Mouse (Mus musculus) heart, embryonic 14.5 days (tissue): ENCODE results near the gene Emc1. TPM values are rescaled to one million over a fixed set of nuclear protein-coding genes. Genes with fewer than 3 reads are reported as not detected.

Experiments used
- ATAC-seq: fragments of 200-750 bp; cut with Nextera tagmentation; 2 replicates; pipeline ENCODE4 v1.8.0; 2017; ENCODE audit warnings: low read depth, moderate TSS enrichment; ENCODE audit not compliant: insufficient number of reproducible peaks, insufficient read depth, low FRiP score
- H3K27ac ChIP-seq, 2 experiments: fragments of 200-500 bp in 1 of 2; fragments of 300-500 bp in 1 of 2; sonication (generic) in 1 of 2; replicated peaks in 1 of 2; 2 replicates each; pipeline ENCODE4 v1.5.1; 2012 to 2014; ENCODE audit warnings: low read depth in 2 of 2, low read length in 2 of 2, control low read depth in 1 of 2, mild to moderate bottlenecking in 1 of 2, mixed read lengths in 1 of 2; ENCODE audit not compliant: control insufficient read depth in 1 of 2, insufficient read depth in 1 of 2
- H3K27me3 ChIP-seq: fragments of 300-500 bp; sonication (generic); 2 replicates; pipeline ENCODE4 v1.6.1; 2014; ENCODE audit warnings: mild to moderate bottlenecking, low read length, control low read depth; ENCODE audit not compliant: control insufficient read depth, insufficient read depth
- H3K36me3 ChIP-seq: fragments of 300-500 bp; sonication (generic); 2 replicates; pipeline ENCODE4 v1.6.1; 2014; ENCODE audit warnings: mild to moderate bottlenecking, control low read depth, low read length, mixed read lengths; ENCODE audit not compliant: control insufficient read depth, insufficient read depth
- H3K4me1 ChIP-seq, 2 experiments: fragments of 200-500 bp in 1 of 2; fragments of 300-500 bp in 1 of 2; sonication (generic) in 1 of 2; 2 replicates each; pipeline ENCODE4 v1.6.1; 2012 to 2014; ENCODE audit warnings: low read length in 2 of 2, control low read depth in 1 of 2, mixed read lengths in 1 of 2; ENCODE audit not compliant: control insufficient read depth in 2 of 2, insufficient read depth in 2 of 2
- H3K4me2 ChIP-seq: fragments of 300-500 bp; sonication (generic); 2 replicates; pipeline ENCODE4 v1.6.1; 2014; ENCODE audit warnings: mild to moderate bottlenecking, low read length
- H3K4me3 ChIP-seq, 2 experiments: fragments of 200-500 bp in 1 of 2; fragments of 300-500 bp in 1 of 2; sonication (generic) in 1 of 2; 2 replicates each; pipeline ENCODE4 v1.5.1; 2012 to 2014; ENCODE audit warnings: low read length in 2 of 2, mild to moderate bottlenecking in 2 of 2, control low read depth in 1 of 2, low read depth in 1 of 2, moderate library complexity in 1 of 2; ENCODE audit not compliant: control insufficient read depth in 1 of 2, insufficient read depth in 1 of 2
- H3K9ac ChIP-seq: fragments of 300-500 bp; sonication (generic); 2 replicates; pipeline ENCODE4 v1.6.1; 2014; ENCODE audit warnings: mild to moderate bottlenecking, low read length
- H3K9me3 ChIP-seq: fragments of 300-500 bp; sonication (generic); 2 replicates; pipeline ENCODE4 v1.6.1; 2016; ENCODE audit warnings: low read length, control low read depth; ENCODE audit not compliant: control insufficient read depth
- WGBS: fragments of 180-500 bp; shearing (Covaris S2); extraction: QIAGEN DNeasy Blood & Tissue Kit; methylation state at CpG from one replicate; pipeline ENCODE4 v1.1.7; 2014; 5-methylcytosine and 5-hydroxymethylcytosine counted together
- polyA plus RNA-seq: library from polyadenylated mRNA; unstranded; fragments of >200 nt; fragmentation: Nextera tagmentation; extraction: Ambion mirVana; gene quantifications from 2 replicates; pipeline ENCODE4 v1.2.1, GENCODE M21; 2014

Emc1 gene
- polyA plus RNA-seq, 1 experiment from 2014 or later = 36.6 TPM

DNA sequence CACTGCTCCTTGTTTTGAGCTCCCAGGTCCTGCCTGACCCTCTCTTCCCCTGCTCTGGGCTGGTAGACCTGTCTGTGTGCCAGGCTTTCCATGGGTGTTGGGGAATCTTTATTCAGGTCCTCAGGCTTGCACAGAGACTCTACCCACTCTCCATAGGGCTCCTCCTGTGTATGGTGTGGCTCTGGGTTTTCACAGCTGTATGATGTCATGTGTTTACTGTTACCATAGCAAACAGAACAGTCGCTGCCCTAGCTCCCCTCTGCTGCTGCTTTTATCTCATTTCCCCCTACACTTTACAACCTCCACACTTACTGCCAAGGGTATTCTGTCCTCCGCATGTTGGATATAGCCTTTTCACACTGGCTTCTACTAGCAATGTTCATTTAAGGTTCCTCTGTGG, 43.0 kb downstream of the Emc1 start:
- peaks cover 94% of the 10 kb centered on the region for H3K36me3 ChIP-seq
- no peaks in the 10 kb centered on the region for H3K27me3 ChIP-seq
- H3K27ac ChIP-seq = no peak overlapping the region
- peak; percentile 80; the same call in 1 of the 2 replicates for ATAC-seq
- no peak overlapping the region for H3K9ac ChIP-seq
- no peak overlapping the region for H3K4me3 ChIP-seq
- no peaks in the 10 kb centered on the region for H3K9me3 ChIP-seq
- no peak overlapping the region for H3K4me2 ChIP-seq
- WGBS = 11% methylated on average over 2 of the region's 2 CpGs
- peaks cover 2 to 14% of the 10 kb centered on the region in 2 experiments; a peak in 3 of 4 replicates for H3K4me1 ChIP-seq

DNA sequence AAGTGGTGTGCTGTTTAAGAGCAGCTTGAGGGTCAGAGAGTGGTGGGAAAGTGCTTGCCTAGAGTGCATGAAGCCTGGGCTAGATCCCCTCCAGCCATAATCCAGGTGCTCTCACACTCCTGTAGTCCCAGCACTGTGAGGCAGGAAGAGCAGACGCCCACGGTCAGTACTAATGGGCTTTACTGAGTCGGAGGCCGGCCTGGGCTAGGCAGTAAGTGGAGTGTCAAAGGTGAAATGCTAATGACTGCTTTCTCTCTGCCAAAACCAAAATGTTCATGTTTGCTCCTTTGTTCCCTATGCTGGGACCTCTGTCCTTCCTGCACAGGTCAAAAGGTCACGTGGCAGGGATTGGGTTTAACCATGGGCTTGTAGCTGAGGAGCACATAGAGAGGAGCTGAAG, 48.1 kb downstream of the Emc1 start:
- H3K9me3 ChIP-seq = no peaks in the 10 kb centered on the region
- H3K4me3 ChIP-seq = no peak overlapping the region
- peaks cover 0 to 2% of the 10 kb centered on the region in 2 experiments; a peak in 2 of 4 replicates for H3K4me1 ChIP-seq
- H3K36me3 ChIP-seq = peaks cover 94% of the 10 kb centered on the region
- no peak overlapping the region for H3K27ac ChIP-seq
- no peak for ATAC-seq
- no peak overlapping the region for H3K4me2 ChIP-seq
- 94% methylated on average over 5 of the region's 5 CpGs for WGBS
- no peak overlapping the region for H3K9ac ChIP-seq
- H3K27me3 ChIP-seq = no peaks in the 10 kb centered on the region

DNA sequence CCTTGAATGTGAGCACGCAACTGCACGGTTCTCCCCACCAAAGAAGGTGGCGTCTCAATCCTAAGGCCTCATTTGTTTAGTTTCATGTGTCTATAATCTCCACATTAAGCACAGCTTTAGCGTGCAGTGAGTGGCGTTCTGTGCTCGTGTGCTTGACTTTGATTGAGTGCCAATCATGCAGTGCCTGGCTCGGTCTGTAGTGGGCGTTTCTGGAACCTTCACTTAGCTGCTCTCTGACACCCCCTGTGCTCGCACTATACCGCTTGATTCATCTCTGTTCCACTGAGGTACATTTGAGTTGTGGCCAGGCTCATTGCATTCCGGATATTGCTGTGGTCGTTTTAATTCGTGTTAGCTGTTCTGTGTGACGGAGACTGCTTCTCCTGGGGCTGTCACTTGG, 50.8 kb downstream of the Emc1 start:
- no peak overlapping the region for H3K9ac ChIP-seq
- H3K9me3 ChIP-seq = no peaks in the 10 kb centered on the region
- ATAC-seq = no peak
- H3K4me3 ChIP-seq = no peak overlapping the region
- no peak overlapping the region for H3K27ac ChIP-seq
- no peaks in the 10 kb centered on the region for H3K27me3 ChIP-seq
- no peaks in the 10 kb centered on the region for H3K4me1 ChIP-seq
- H3K4me2 ChIP-seq = no peak overlapping the region
- WGBS = 81% methylated on average over 14 of the region's 14 CpGs
- H3K36me3 ChIP-seq = peaks cover 98% of the 10 kb centered on the region

GRCm38 (mm10) chr4:139411351-139411750, 59.0 kb downstream of the Emc1 start:
- 69% methylated on average over 3 of the region's 3 CpGs for WGBS
- ATAC-seq = no peak

GRCm38 (mm10) chr4:139417868-139418267, 65.5 kb downstream of the Emc1 start:
- H3K4me2 ChIP-seq = no peak overlapping the region
- no peak overlapping the region for H3K27ac ChIP-seq
- no peak for ATAC-seq
- H3K9me3 ChIP-seq = no peaks in the 10 kb centered on the region
- no peaks in the 10 kb centered on the region for H3K4me1 ChIP-seq
- H3K9ac ChIP-seq = no peak overlapping the region
- 63% methylated on average over 1 of the region's 1 CpGs for WGBS
- H3K4me3 ChIP-seq = no peak overlapping the region
- peaks cover 100% of the 10 kb centered on the region for H3K36me3 ChIP-seq
- H3K27me3 ChIP-seq = no peaks in the 10 kb centered on the region

More at GRCm38 (mm10) chr4:139411351-139411750, 59.0 kb downstream of the Emc1 start:
- no peaks in the 10 kb centered on the region for H3K4me1 ChIP-seq
- no peak overlapping the region for H3K27ac ChIP-seq
- H3K4me2 ChIP-seq = no peak overlapping the region
- H3K36me3 ChIP-seq = peaks cover 100% of the 10 kb centered on the region
- H3K4me3 ChIP-seq = no peak overlapping the region
- H3K9me3 ChIP-seq = no peaks in the 10 kb centered on the region
- no peak overlapping the region for H3K9ac ChIP-seq
- H3K27me3 ChIP-seq = no peaks in the 10 kb centered on the region

DNA sequence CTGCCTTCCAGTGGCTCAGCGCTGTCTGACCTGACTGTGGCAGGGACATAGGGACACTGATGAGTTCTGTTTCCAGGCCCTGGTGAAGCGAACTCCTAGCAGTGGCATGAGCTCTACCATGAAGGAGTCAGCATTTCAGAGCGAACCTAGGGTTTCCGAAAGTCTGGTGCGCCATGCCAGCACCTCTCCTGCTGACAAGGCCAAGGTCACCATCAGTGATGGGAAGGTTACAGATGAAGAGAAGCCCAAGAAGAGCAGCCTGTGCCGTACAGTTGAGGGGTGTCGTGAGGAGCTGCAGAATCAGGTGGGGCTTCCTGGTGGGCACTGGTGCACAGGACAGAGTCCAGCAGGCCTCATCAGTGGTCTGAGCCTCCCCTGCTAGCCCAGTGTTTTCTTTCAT, 69.2 kb downstream of the Emc1 start:
- H3K4me1 ChIP-seq = no peaks in the 10 kb centered on the region
- H3K9ac ChIP-seq = no peak overlapping the region
- H3K27ac ChIP-seq = no peak overlapping the region
- peaks cover 100% of the 10 kb centered on the region for H3K36me3 ChIP-seq
- ATAC-seq = no peak
- H3K4me2 ChIP-seq = no peak overlapping the region
- WGBS = 86% methylated on average over 7 of the region's 7 CpGs
- H3K9me3 ChIP-seq = no peaks in the 10 kb centered on the region
- H3K4me3 ChIP-seq = no peak overlapping the region
- H3K27me3 ChIP-seq = no peaks in the 10 kb centered on the region

- Histone ChIP-seq H3K9ac (no peak overlapping the region), H3K36me3 (peaks cover 100% of the 10 kb centered on the region), H3K9me3 (no peaks in the 10 kb centered on the region), H3K4me2 (no peak overlapping the region), H3K27me3 (no peaks in the 10 kb centered on the region), H3K4me3 (no peak overlapping the region), H3K27ac (no peak overlapping the region), H3K4me1 (no peaks in the 10 kb centered on the region)
- no peak for ATAC-seq
- 90% methylated on average over 2 of the region's 2 CpGs for WGBS
These were observed 70.0 kb downstream of the Emc1 start for GRCm38 (mm10) chr4:139422409-139422808.

DNA sequence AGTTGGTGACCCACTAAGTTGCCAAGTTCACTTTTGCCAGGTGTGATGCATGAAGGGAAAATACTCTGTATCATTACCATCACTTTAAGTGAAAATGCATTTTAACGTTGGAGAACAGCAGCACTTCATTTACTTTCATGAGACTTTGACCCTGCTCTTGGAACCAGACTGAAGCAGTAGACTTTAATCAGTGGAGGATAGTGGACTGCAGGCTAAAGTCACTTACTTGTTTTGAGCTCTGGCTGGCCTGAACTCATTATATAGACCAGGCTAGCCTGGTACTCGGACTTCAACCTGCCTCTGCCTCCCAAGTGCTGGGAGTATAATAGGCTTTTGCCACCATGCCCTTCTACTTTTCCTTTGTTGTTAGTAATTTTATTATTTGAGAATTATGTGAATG, 70.9 kb downstream of the Emc1 start:
- Histone ChIP-seq H3K4me3 (no peak overlapping the region), H3K4me1 (no peaks in the 10 kb centered on the region), H3K4me2 (no peak overlapping the region), H3K9me3 (no peaks in the 10 kb centered on the region), H3K9ac (no peak overlapping the region), H3K27ac (no peak overlapping the region), H3K27me3 (no peaks in the 10 kb centered on the region), H3K36me3 (peaks cover 100% of the 10 kb centered on the region)
- no peak for ATAC-seq
- WGBS = 68% methylated on average over 2 of the region's 2 CpGs
